Mouse (Mus musculus) adrenal gland, postnatal 36 days (tissue): ENCODE measurements around the gene Gm44511. TPM values are rescaled to one million over a fixed set of nuclear protein-coding genes. Genes with fewer than 3 reads are reported as not detected.
"Not testable (repeated sequence)": the region's sequence is repeated elsewhere in the genome, so short reads cannot be mapped to it uniquely, and the experiment has no call there.

Experiments used
- DNase-seq, 2 experiments: peaks; one replicate each; pipeline ENCODE4 v3.0.0; 2021; ENCODE audit warnings: mixed read lengths in 1 of 2
- total RNA-seq, 2 experiments: library from RNA; stranded (reverse); gene quantifications; 2 replicates each; pipeline ENCODE4 v1.2.3; 2021

Gene Gm44511
- total RNA-seq, 2 experiments from 2014 or later: not detected

DNA sequence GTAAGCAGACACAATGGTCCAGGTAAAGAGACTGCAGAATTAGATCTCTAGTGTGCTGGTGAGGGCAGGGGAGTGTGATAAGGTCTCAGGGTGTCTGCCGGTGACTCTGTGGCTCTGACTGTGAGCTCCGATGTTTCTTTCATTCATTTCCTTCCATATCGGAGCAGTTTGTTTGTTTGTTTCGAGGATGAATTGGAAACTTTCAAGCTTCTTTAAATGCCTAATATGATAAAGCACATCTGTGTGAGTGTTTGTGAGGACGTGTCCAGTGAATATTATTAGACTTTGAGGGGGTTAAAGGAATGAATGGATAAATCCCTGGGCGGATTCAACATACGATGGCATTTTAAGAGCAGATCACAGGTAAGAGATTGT is 26.2 kb downstream of the Gm44511 start:
- no peak for DNase-seq

DNA sequence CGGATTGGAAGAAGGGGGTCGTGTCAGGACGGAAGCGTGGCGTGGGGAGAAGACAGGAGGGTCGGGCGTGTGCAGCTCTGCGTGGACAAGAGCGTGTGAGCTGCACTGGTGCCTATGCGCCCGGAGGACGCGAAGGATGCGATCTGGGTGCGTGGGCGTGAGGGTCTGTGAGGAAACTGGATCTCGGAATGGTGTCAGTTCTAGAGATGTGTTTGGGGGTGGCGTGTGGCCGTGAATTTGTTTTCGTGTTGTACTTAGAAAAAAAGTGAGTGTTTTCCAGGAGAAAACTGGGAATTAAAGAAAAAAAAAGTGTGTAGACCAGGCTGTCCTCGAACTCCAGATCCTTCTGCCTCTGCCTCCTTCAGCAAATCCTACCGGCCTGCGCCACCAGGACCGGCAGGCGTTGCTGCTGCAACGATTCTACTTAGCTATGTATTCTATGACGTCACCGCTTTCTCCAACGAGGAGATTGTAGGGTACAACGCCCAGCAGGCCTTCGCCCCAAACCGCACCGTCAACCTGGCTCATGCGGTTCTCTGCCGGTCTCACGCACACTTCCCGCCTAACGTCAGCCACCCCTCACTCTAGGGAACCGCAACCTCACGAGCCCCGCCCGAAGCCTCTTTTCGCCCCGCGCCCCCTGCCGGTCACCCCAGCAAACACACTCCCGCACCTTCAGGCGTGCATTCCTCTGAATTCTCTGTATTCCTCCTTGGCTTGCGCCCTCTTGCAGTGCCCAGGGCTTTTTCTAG is 26.8 kb downstream of the Gm44511 start:
- peak; percentile 81 to 82 for DNase-seq

DNA sequence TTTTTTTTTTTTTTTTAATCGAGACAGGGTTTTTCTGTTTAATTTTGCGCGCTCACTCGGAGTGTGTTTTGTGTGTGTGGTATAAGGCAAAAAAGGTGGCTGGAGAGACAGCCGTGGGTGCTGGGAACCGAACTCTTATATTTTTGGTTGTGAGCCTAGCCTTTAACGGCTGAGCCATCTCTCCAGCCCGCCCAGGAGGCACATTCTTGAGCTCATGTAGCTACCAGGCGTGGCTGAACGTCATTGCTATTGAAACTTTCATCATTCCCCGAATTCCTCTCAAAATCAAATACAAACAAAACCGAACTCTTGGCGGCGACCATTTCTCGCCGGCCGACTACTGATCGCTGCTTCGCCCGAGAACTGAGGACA is 27.4 kb downstream of the Gm44511 start:
- peak; percentile 70 to 78 for DNase-seq

DNA sequence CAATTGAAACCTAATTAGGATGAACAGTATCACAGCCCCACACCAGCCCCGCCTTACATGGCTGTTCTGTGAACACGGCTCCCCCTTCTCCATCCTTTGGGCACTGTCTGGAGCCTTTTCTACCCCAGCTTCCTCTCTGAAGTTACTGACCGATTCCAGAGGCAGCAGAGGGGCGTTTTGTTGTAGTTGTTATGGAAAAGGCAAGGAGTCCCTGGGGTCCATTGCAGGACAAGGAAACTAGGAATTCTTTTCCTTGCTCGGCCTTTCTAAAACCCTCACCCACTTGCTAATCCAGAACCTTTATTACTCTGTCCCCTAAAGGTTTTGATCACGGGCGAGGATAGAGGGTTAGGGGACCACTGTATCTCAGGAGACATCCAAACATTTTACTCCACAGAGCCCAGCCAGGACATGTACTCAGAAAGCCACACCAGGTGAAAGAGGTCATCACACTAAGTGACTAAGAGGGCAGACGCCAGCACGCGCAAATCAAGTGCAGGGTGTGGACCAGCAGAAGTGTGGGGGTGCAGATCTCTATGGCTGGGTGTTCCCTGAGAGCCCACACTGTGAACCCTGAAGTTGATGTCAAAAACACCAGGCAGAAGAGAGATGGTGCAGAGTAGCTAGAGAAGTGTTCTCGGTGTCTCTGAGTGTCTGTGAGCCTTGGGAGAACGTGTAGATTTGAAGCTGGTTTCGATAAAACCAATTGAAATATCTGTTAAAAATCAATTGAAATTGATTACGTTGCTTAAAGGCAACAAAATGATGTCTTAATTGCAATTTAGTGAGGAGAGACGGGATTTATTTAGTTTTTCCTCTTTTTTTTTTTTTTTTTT is 28.0 kb downstream of the Gm44511 start:
- no peak for DNase-seq

DNA sequence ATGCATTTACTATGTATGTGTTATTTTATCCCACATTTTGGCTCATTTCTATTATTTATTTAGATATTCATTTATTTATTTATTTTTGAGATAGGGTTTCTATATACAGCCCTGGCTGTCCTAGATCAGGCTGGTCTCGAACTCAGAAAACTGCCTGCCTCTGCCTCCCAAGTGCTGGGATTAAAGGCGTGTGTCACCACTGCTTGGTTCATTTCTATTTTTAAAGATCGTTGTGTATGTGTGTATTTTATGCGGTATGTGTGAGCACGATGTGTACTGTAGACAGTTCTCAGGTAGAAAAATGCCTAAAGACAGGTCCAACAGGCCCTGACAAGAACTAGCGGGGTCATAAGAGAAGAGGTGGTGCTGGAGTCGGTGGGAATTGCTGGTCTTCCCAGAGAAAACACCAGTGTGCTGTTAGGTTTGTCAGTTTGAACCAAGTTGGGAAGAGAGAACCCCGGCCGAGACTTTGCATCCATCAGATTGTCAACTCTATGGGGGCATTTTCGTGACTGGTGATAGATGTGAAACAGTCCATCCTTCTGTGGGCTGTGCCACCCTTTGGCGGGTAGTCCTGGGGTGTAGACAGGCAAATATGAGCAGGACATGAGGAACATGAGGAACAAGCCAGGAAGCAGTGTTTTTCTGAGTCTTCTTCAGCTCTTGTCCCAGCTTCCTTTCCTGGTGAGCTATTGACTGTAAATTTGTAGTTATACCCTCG is 28.8 kb downstream of the Gm44511 start:
- DNase-seq: no peak

DNA sequence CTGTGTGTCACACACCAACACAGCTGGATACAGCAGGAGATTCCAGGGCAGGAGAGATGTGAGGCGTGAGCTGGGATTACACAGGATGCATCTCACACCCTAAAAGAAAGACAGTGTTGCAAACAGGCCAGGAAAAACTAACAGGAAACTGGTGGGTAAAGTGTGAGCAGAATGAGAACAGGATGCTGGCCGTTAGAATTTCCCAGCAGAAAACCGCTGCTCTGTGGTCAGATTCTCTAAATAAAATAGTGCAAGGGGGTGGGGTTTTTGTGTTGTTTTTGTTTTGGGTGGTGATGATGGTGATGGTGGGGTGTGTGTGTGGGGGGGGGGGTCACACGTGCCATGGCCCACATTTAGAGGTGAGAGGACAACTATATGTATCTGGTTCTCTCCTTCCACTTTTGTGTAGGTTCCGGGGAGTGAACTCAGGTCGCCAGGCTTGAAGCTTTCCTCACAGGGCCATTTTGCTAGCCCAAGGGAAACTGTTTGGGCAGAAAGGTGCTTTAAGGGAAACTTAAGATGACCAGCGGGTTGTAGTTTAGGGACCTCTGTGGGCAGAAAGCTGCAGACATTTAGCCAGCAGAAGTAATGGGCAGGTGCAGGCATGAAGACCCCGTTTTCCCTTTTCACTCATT is 29.7 kb downstream of the Gm44511 start:
- no peak for DNase-seq

DNA sequence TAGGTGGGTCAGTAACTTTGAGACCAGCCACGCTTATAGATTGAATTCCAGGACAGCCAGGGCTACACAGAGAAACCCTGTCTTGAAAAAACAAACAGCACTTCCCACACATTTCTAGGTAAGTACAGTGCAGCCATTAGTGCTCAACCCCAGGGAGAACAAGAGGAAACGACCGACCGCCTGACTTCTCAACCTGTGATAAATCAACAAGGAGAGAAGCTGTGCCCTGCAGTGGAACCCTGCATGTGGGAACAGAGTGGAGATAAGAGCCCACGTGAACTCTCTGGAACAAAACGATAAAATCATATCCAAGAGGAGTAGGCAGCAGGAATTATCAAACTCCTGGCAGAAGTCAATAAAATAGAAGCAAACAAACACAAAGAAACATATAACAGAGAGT is 32.4 kb downstream of the Gm44511 start:
- no peak for DNase-seq

DNA sequence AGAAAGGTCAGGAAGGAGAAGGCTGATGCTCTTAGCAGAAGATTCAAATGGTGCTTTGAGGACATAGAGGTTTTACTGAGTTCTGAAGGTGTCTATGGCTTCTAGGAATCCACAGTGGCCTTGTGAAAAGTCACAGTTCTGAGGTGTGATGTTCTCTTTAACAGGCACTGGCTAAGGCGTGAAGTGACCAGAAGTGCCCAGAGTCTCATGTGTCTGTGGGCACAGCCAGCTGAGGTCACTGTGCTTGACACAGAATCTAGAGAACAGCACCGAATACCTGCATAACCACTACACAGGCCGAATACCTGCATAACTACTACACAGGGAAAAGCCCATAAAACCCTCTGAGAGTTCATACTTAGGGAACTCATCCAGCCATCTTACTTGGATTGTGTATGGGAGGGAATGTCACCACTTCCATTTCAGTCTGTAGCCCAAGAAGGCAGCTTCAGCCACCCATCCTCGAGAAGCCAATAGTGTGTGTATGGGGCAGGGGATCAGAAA is 35.6 kb downstream of the Gm44511 start:
- DNase-seq: not testable (repeated sequence)

DNA sequence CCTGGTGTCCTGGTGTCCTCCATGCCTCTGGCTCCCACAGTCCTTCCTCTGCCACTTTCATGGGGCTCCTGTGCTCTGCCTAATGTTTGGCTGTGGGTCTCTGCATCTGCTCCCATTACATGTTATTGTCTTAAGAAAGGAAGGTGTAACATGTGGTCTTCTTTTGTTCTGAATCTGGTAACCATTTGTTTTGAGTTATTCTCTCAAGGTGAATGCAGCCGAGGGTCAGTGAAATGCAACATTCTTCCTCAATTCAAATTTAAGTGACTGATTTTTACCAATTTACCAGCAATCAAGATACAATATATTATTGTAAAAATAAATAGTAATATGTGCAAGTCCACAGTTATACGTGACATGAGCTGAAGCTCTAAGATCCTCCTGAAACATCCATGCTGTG is 37.0 kb downstream of the Gm44511 start, which contains the start of gene Klrb1c:
Gene Klrb1c (minus strand): TSS at position 101 of the 400 bp plus-strand sequence.
- DNase-seq: no peak

DNA sequence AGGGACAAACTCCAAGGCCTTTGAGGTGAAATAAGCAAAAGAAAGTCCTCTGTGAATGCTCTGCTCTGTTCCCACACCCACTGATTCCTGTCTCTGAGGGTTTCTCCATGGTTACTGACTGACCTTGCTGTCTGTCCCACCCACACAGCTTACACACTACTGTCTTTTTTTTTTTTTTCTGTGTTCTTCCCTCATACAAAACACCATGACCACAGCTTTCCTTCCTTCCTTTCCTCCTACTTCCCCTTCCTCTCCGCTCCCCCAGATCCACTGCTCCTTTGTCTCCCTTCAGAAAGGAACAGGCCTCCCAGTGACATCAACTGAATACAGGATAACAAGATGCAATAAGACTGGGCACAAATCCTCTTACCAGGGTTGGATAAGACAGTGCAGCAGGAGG is 37.6 kb downstream of the Gm44511 start:
- DNase-seq: no peak

DNA sequence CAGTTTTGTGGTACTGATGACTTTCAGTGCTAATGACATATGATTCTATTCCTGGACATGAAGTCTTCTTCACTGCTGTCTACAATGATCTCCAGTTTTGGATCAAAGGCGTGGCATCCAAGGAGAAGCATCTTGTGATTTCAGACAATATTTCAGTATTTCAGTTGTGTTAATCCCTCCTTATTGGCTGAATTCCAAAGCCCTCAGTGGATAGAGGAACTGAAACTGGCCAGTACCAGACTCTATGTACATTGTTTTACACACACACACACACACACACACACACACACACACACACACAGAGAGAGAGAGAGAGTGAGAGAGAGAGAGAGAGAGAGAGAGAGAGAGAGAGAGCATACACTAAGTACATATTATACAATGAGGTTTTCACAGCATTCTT is 39.7 kb downstream of the Gm44511 start:
- not testable (repeated sequence) for DNase-seq

DNA sequence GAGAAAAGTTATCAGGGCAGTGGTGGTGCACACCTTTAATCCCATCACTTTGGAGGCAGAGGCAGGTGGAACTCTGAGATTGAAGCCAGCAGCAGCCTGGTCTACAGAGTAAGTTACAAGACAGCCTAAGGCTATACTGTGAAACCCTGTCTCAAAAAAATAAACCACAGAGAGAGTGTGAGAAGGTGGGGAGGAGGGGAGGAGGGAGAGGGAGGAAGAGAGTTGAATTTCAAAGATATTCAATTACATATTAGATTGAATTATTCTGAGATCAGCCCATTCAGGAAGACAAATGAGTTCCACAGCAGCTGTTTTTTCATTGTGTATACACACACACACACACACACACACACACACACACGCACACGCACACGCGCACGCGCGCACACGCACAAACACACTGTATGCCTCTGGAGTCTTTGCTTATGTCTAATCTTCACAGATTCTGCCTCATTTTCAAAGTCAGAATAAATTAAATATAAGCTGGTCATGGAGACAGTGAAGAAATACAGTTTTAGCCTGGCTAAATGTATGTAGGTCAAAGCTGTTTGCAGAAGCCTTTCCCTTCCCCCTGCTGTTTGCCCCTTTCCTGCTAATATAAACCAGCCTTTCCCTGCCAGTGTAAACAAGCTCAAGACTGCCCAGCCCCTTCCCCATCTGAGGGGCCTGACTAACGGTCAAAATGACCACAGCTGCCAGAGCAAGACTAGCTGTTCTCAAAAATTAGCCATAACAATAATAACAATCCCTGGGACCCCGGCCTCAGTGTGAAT is 56.4 kb downstream of the Gm44511 start:
- DNase-seq: no peak

DNA sequence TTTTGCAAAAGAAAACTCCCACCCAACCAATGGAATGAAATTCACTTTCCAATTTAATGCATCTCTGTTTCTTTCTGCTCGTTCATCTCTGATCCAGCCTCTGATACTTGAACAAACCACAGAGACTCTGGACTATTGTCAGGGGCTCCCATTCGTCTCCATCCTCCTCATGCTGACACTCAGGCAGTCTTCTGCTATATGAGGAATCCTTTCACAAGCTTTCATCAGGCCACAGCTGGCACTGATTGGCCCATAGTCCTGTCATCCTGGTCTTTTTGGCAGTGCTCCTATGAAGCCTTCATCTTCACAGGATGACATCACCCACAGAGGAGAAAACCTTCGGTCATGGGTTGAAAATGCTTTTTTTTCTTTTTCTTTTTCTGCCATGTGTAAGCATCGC is 58.1 kb downstream of the Gm44511 start:
- no peak for DNase-seq

DNA sequence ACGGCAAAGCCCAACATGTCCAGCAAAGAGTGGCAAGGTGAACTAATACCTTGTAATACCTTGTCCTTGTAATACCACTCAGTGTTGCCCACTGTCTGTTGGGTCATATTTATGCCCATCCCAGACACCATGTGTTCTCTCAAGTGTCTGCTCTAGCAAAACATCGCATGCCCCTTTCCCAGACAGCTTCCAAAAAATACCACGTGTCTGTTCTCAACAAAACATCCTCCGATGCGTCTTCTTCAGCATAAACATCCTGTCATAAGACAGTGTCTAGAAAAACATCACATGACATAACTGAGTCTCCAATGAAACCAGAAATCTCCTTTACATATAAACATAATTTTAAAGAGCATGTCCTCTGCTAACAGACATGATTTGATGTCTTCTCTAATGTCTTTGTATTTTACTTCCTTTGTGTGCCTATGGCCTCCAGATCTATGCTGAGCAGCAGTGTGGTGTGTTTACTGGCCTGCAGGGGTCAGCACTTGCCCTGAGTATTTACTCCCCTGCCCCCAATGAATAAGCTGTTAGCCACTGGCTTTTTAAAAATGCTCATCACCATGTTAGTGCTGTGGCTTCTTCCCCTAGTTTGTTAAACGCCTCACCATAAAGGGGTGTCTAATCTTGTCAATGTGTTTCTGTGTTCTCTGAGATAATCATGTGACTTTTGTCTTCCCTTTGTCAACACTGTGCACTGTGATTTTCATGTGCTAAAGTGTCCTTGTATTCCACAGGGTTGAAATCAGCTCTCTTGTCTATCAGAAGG is 59.4 kb downstream of the Gm44511 start:
- peak; percentile 31 to 54 for DNase-seq

DNA sequence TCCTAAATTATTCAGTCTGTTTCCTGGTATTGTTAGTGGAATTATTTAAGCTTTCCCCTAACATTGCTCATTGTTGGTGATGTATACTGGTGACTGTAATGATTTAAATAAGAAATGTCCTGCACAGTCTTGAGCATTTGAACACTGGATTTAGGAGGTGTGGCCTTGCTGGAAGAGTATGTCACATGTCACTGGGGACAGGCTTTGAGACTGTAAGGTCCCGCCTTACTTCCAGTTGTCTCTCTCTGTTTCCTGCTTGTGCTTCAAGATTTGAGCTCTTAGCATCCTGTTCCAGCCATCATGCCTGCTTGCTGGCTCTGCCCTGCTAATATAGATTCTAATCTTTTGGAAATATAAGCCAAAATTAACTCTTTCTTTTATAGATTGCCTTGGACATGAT is 60.9 kb downstream of the Gm44511 start:
- DNase-seq: no peak

DNA sequence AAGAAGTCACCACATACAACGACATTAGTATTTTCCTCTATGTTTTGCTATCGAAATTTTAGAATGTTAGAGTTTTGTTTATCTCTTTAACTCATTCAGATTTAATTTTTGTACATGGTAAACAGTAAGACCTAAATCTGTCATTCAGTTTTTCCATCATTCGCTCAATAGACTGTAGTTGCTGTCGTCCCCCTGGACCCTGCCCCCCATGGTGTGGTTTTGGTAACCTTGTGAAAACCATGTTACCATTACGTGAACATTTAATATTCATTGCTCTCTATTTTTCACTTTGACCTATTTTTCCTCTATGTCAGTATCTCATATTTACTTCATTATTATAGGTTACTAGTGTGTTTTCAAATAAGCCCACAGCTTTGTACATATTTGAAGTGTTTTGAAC is 61.5 kb downstream of the Gm44511 start:
- no peak for DNase-seq

DNA sequence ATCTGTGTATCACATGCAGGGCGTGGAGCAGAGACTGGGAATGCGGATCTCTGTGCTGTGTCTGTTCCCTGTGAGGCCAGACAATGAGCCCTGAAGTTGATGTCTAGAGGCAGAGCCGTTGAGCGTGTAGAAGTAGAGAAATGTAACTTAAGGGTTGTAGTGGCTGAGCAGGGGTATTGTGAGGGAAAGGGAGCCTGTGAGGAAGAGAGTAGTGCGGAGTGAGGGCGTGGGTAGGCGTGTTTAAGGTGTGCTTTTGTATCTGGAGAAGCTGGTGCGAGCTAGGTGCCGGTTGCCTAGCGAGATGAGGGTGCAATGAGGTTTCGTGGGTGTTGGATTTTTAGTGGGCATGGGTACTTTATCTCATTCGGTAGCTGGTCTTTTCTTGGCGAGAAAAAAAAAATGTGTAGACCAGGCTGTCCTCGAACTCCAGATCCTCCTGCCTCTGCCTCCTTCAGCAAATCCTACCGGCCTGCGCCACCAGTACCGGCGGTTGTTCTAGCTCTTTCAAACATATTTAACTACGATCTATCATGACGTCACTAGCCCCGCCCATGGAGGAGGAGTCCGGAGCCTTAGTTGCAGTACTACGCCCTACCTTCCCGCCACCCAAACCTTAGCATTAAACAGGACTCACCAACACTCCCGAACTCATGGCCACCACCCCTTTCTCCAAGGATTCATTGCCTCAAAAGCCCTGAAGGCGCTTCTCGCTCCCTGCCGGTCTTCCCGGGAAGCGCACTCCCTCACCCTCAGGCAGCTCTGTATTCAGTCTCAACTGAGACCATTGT is 62.2 kb downstream of the Gm44511 start:
- peak; percentile 92 for DNase-seq

DNA sequence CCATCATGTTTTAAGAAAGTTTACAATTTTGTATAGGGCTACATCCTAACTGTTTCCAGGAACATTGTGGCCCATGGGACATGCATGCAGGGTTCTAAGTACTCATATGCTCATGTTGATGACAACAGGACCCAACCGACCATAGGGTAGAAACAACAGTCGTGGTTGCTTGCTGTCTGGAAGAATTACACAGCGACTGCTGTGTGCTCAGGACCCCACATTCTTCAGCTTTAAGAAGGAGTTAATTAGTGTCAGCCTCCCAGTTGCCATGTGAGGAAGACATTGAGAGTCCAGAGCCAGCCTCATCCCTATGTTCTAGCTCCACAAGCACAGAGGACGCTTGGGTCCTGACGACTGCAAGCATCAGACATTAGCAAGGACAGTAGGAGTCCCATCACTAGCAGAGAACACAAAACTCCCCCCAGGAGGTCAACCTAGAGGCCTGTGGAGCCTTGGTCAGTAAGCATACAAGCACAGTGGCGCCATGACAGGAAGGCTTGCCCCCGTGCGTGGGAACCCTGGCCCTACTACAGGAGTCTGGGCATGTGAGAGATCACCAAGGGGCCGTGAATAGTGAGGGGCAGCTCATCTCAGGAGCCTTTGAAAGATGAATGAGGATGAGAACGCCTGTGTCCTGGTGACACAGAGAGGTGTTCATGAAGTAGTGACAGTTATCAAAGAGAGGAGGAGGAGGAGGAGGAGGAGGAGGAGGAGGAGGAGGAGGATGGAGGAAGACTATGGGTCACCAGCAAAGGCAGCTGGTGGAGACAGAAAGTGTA is 63.0 kb downstream of the Gm44511 start:
- not testable (repeated sequence) for DNase-seq

DNA sequence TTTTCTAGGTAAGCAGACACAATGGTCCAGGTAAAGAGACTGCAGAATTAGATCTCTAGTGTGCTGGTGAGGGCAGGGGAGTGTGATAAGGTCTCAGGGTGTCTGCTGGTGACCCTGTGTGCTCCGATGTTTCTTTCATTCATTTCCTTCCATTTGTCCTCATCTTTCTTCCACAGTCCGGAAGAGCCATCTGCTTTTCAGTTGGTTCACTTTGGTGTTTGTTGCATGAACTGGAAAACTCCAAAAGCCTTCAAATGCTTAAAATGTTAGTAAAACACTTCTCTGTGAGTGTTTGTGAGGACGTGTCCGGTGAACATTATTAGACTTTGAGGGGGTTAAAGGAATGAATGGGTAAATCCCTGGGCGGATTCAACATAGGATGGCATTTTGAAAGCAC is 65.0 kb downstream of the Gm44511 start:
- DNase-seq: no peak
